Mouse (Mus musculus) limb, embryonic 10.5 days (tissue): ENCODE results near the gene Selenon. TPM values are rescaled to one million over a fixed set of nuclear protein-coding genes. Genes with fewer than 3 reads are reported as not detected.
A peak's percentile ranks its signal among the peaks of the same experiment; 100 is the strongest.

ENCODE experiments used
- DNase-seq: peaks from one replicate; pipeline ENCODE4 v3.0.0-alpha.2; 2017; ENCODE audit warnings: low spot score
- H3K27ac ChIP-seq: fragments of 300-500 bp; sonication (generic); 2 replicates; pipeline ENCODE4 v1.5.1; 2016; ENCODE audit warnings: mild to moderate bottlenecking
- H3K27me3 ChIP-seq: fragments of 300-500 bp; sonication (generic); 2 replicates; pipeline ENCODE4 v1.6.1; 2016; ENCODE audit warnings: low read depth, mild to moderate bottlenecking; ENCODE audit not compliant: poor library complexity, severe bottlenecking
- H3K36me3 ChIP-seq: fragments of 300-500 bp; sonication (generic); 2 replicates; pipeline ENCODE4 v1.6.1; 2016; ENCODE audit warnings: mild to moderate bottlenecking, moderate library complexity
- H3K4me1 ChIP-seq: fragments of 300-500 bp; sonication (generic); 2 replicates; pipeline ENCODE4 v1.6.1; 2016
- H3K4me3 ChIP-seq: fragments of 300-500 bp; sonication (generic); 2 replicates; pipeline ENCODE4 v1.5.1; 2016; ENCODE audit warnings: mild to moderate bottlenecking, moderate library complexity
- H3K9me3 ChIP-seq: fragments of 300-500 bp; sonication (generic); replicated peaks from 2 replicates; pipeline ENCODE4 v1.6.1; 2016; ENCODE audit warnings: mild to moderate bottlenecking
- WGBS: fragments of 180-500 bp; shearing (Covaris S2); methylation state at CpG from one replicate; pipeline ENCODE4 v1.1.7; 2016; 5-methylcytosine and 5-hydroxymethylcytosine counted together
- polyA plus RNA-seq: library from polyadenylated mRNA; unstranded; fragments of >200 nt; fragmentation: Nextera tagmentation; extraction: Ambion mirVana; gene quantifications from 2 replicates; pipeline ENCODE4 v1.2.1, GENCODE M21; 2016

Selenon gene
- polyA plus RNA-seq, 1 experiment from 2014 or later = 10.9 TPM

DNA sequence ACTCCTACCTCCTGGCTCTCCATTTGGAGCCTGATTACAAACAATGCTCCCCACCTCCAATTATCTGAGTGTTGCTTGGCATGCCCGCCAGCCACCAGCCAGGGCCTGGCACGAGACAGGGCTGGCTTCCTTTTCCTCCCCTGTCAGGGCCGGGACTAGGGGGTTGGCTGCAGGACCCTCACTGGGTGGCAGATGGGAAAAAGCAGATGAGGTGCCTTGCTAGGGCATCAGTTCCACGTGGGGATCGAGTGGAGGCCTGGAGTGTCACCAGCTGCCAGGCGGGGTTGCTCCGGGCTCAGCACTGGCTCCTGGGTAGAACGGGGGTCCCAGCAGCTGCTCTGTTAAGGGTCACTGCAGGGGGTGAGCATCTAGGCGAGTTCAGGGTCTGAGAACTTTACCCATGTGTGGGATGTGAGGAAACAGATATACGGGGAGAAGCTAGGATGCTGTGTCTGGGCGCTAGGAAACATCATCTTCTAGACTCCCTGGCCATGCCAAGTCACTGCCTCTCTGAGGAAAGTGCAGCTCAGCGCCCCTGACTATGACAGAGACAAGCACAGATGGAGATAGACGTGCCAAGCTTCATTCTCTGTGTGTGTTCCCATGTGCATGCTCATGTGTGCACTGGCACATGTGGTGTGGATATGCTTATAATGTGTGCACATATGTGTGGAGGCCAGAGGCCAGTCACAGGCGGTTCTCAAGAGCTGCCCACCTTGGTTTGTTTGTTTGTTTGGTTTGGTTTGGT, 18.9 kb upstream of the Selenon start:
- Histone ChIP-seq H3K9me3 (no peaks in the 10 kb centered on the region), H3K4me3 (no peak overlapping the region), H3K4me1 (peaks cover 14% of the 10 kb centered on the region), H3K27me3 (peaks cover 16% of the 10 kb centered on the region; the same call in 1 of the 2 replicates), H3K36me3 (no peaks in the 10 kb centered on the region; the same call in 1 of the 2 replicates), H3K27ac (no peak overlapping the region; the same call in 1 of the 2 replicates)
- 82% methylated on average over 14 of the region's 14 CpGs for WGBS
- no peak for DNase-seq

- Histone ChIP-seq H3K4me1 (peaks cover 7% of the 10 kb centered on the region; the same call in 1 of the 2 replicates), H3K4me3 (no peak overlapping the region), H3K9me3 (no peaks in the 10 kb centered on the region), H3K27ac (no peak overlapping the region), H3K27me3 (peaks cover 16% of the 10 kb centered on the region; the same call in 1 of the 2 replicates), H3K36me3 (peaks cover 6% of the 10 kb centered on the region)
- DNase-seq = no peak
- 74% methylated on average over 8 of the region's 8 CpGs for WGBS
Measured at GRCm38 (mm10) chr4:134569831-134570230, 17.9 kb upstream of the Selenon start.

GRCm38 (mm10) chr4:134569205-134569604, 17.2 kb upstream of the Selenon start:
- H3K4me1 ChIP-seq = peaks cover 7% of the 10 kb centered on the region; the same call in 1 of the 2 replicates
- peak; percentile 56 for DNase-seq
- peaks cover 16% of the 10 kb centered on the region; the same call in 1 of the 2 replicates for H3K27me3 ChIP-seq
- no peaks in the 10 kb centered on the region for H3K9me3 ChIP-seq
- H3K27ac ChIP-seq = no peak overlapping the region
- 73% methylated on average over 6 of the region's 6 CpGs for WGBS
- H3K4me3 ChIP-seq = no peak overlapping the region
- H3K36me3 ChIP-seq = peaks cover 7% of the 10 kb centered on the region

GRCm38 (mm10) chr4:134567377-134568226, 15.6 kb upstream of the Selenon start:
- Histone ChIP-seq H3K4me3 (no peak overlapping the region), H3K4me1 (peaks cover 7% of the 10 kb centered on the region; the same call in 1 of the 2 replicates), H3K27me3 (peaks cover 16% of the 10 kb centered on the region; the same call in 1 of the 2 replicates), H3K36me3 (peaks cover 7% of the 10 kb centered on the region; the same call in 1 of the 2 replicates), H3K9me3 (no peaks in the 10 kb centered on the region), H3K27ac (0 out of 2 replicates have a peak overlapping the region, but pooled peaks have one; percentile 10)
- DNase-seq = no peak
- 34% methylated on average over 19 of the region's 19 CpGs for WGBS

- H3K4me1 ChIP-seq = peaks cover 9% of the 10 kb centered on the region
- WGBS = 84% methylated on average over 6 of the region's 6 CpGs
- H3K9me3 ChIP-seq = no peaks in the 10 kb centered on the region
- no peak overlapping the region for H3K27ac ChIP-seq
- peaks cover 7% of the 10 kb centered on the region; the same call in 1 of the 2 replicates for H3K36me3 ChIP-seq
- DNase-seq = no peak
- H3K4me3 ChIP-seq = no peak overlapping the region
- peaks cover 16% of the 10 kb centered on the region; the same call in 1 of the 2 replicates for H3K27me3 ChIP-seq
Measured at GRCm38 (mm10) chr4:134564093-134564492, 12.1 kb upstream of the Selenon start.

DNA sequence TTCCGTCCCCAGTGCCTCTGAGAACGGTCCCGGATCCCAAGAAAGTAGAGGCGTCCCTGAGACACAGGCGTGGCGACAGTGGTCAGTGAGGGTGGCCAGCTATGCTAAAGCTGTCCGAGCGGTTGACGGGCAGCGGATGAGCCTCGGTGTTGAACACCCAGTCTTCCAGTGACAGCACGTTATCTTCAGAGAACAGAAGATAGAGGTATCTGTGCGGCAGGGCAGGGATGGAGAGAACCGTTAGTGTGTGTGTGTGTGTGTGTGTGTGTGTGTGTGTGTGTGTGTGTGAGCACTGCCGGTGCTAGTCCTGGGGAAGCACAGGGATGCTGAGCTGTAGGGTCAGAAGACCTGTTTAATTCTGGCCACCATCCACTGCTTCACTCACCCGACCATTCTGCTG, 11.7 kb upstream of the Selenon start:
- Histone ChIP-seq H3K9me3 (no peaks in the 10 kb centered on the region), H3K4me1 (peaks cover 13% of the 10 kb centered on the region), H3K27ac (no peak overlapping the region), H3K4me3 (no peak overlapping the region), H3K36me3 (peaks cover 7% of the 10 kb centered on the region; the same call in 1 of the 2 replicates), H3K27me3 (peaks cover 11% of the 10 kb centered on the region; the same call in 1 of the 2 replicates)
- WGBS = 90% methylated on average over 16 of the region's 16 CpGs
- DNase-seq = no peak

- 90% methylated on average over 2 of the region's 2 CpGs for WGBS
- Histone ChIP-seq H3K4me1 (peaks cover 19% of the 10 kb centered on the region), H3K4me3 (no peak overlapping the region), H3K27me3 (no peaks in the 10 kb centered on the region), H3K9me3 (no peaks in the 10 kb centered on the region), H3K36me3 (peaks cover 7% of the 10 kb centered on the region; the same call in 1 of the 2 replicates), H3K27ac (no peak overlapping the region)
- DNase-seq = no peak
Measured at GRCm38 (mm10) chr4:134562014-134562413, 10.0 kb upstream of the Selenon start.

- no peak overlapping the region for H3K27ac ChIP-seq
- 92% methylated on average over 8 of the region's 8 CpGs for WGBS
- DNase-seq = no peak
Measured at GRCm38 (mm10) chr4:134560699-134561098, 8.7 kb upstream of the Selenon start.

GRCm38 (mm10) chr4:134559154-134559553, 7.2 kb upstream of the Selenon start:
- Histone ChIP-seq H3K36me3 (no peaks in the 10 kb centered on the region), H3K27me3 (no peaks in the 10 kb centered on the region), H3K27ac (peak overlapping the region; percentile 54; the same call in 1 of the 2 replicates), H3K9me3 (no peaks in the 10 kb centered on the region), H3K4me1 (peaks cover 24% of the 10 kb centered on the region), H3K4me3 (no peak overlapping the region)
- no peak for DNase-seq
- WGBS = 85% methylated on average over 7 of the region's 7 CpGs

More at GRCm38 (mm10) chr4:134560699-134561098, 8.7 kb upstream of the Selenon start:
- no peaks in the 10 kb centered on the region for H3K27me3 ChIP-seq
- peaks cover 19% of the 10 kb centered on the region for H3K4me1 ChIP-seq
- H3K9me3 ChIP-seq = no peaks in the 10 kb centered on the region
- H3K4me3 ChIP-seq = no peak overlapping the region
- H3K36me3 ChIP-seq = peaks cover 7% of the 10 kb centered on the region; the same call in 1 of the 2 replicates

GRCm38 (mm10) chr4:134558570-134559113, 6.7 kb upstream of the Selenon start:
- H3K4me3 ChIP-seq = no peak overlapping the region
- H3K27ac ChIP-seq = peak overlapping the region; percentile 54
- H3K9me3 ChIP-seq = no peaks in the 10 kb centered on the region
- DNase-seq = peak; percentile 49
- H3K27me3 ChIP-seq = no peaks in the 10 kb centered on the region
- no peaks in the 10 kb centered on the region for H3K36me3 ChIP-seq
- WGBS = 44% methylated on average over 9 of the region's 9 CpGs
- peaks cover 24% of the 10 kb centered on the region for H3K4me1 ChIP-seq

DNA sequence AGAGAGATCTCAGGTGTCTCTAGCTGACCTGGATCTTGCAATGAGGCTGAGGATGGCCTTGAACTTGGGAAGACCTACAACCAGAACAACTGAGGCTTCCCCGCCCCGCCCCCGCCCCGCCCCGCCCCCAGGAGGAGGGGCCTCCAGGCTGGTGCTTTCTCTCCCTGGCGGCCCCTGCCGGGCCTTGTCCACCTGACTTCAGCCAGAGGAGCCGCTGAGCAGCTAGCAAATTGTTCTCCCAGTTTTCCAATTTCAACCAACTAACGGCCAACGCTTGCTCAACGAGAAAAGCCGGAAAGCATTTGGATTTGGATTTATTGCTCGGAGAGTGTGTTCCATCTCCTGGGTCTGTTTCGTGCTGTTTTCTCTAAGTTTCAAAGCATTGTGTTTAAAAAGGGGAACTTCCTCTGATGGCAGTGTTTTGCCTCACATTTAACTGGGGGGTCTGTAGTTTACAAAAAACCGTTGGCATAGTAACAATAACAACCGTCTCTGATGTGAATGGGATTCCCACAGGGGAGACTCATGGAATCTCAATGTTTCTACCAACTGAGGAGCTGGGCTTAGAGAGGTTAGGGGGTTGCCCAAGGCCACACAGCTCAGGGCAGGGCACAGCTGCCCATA, 5.8 kb upstream of the Selenon start:
- peaks cover 24% of the 10 kb centered on the region for H3K4me1 ChIP-seq
- DNase-seq = peak; percentile 58
- 20% methylated on average over 16 of the region's 16 CpGs for WGBS
- no peak overlapping the region for H3K27ac ChIP-seq
- no peak overlapping the region for H3K4me3 ChIP-seq
- H3K36me3 ChIP-seq = no peaks in the 10 kb centered on the region
- no peaks in the 10 kb centered on the region for H3K9me3 ChIP-seq
- no peaks in the 10 kb centered on the region for H3K27me3 ChIP-seq

DNA sequence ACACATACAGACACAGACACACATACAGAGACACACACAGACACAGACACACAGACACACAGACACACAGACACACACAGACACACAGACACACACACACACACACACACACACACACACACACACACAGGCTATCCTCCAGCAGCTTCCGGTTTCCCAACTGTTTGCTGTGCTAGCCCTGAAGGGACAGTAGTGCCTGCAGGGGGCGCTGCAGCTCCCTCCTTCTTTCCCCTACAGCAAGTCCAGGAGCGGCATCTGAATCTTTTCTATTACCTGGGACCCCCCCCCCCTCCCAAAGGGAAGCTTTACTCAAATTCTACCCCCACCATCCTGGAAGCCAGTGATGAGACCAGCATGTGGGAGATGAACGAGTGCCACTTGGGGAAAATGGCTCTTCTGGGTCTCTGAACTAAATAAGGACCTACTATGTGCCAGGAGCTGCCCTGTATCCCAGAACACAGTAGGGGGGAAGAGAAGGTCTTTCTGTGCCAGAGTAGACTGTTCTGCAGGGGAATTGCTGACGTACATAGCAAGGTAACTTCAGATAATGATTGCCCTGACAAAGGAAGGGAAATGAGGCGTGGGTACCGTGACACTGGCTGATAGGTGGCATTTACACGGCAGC, 4.1 kb upstream of the Selenon start:
- H3K4me3 ChIP-seq = no peak overlapping the region
- WGBS = 71% methylated on average over 8 of the region's 8 CpGs
- DNase-seq = no peak

More for the DNA sequence above, 4.1 kb upstream of the Selenon start:
- no peaks in the 10 kb centered on the region for H3K27me3 ChIP-seq
- H3K27ac ChIP-seq = no peak overlapping the region
- H3K9me3 ChIP-seq = no peaks in the 10 kb centered on the region
- no peaks in the 10 kb centered on the region for H3K36me3 ChIP-seq
- H3K4me1 ChIP-seq = peaks cover 35% of the 10 kb centered on the region
